Mouse (Mus musculus): ENCODE results near the gene Rara.

DNA sequence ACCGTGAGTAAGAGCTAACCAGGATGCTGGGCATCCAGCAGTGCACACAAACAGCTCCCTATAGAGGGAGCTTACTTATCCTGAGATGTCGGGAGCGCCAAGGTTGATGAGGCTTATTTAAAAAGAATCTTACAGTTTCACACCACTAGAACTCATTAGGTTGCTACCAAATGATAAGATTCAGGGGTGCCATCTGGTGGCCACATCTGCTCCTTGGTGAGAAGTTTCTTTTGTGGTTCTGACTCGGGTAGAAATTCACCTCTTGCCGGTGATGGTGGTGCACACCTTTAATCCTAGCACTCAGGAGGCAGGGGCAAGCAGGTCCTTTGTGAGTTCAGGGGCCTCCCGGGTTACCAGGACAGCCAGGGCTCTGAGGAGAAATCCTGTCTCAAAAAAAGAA lies 18.0 kb upstream of the Rara start:
- no peak for TF ChIP-seq CTCF (IDR thresholded peaks at IDR 0.05; ENCODE audit: control insufficient read depth, insufficient read depth, insufficient read length)
- TF ChIP-seq USF1 (IDR thresholded peaks at IDR 0.05; ENCODE audit: low read depth): no peak
- no peak for TF ChIP-seq MAX (IDR thresholded peaks at IDR 0.05)
- TF ChIP-seq MYOG (IDR thresholded peaks at IDR 0.05; ENCODE audit: control insufficient read depth, extremely low read depth, insufficient read length): no peak
- no peak for TF ChIP-seq CEBPB (IDR thresholded peaks at IDR 0.05; ENCODE audit: low read depth)

Data from C2C12 (cell line).